Mouse (Mus musculus) liver, embryonic 13.5 days (tissue): Measurements from ENCODE around the gene Adam1b. TPM values are rescaled to one million over a fixed set of nuclear protein-coding genes. Genes with fewer than 3 reads are reported as not detected.

Source experiments
- ATAC-seq: fragments of 200-750 bp; cut with Nextera tagmentation; 2 replicates; pipeline ENCODE4 v1.8.0; 2017; ENCODE audit warnings: low read depth, mild to moderate bottlenecking, moderate number of reproducible peaks, moderate library complexity
- DNase-seq: peaks from one replicate; pipeline ENCODE4 v3.0.0; 2022
- H3K27ac ChIP-seq: fragments of 300-500 bp; sonication (generic); 2 replicates; pipeline ENCODE4 v1.5.1; 2015; ENCODE audit warnings: moderate library complexity, mild to moderate bottlenecking, inconsistent platforms
- H3K27me3 ChIP-seq: fragments of 300-500 bp; sonication (generic); 2 replicates; pipeline ENCODE4 v1.6.1; 2015; ENCODE audit warnings: mild to moderate bottlenecking, inconsistent platforms
- H3K36me3 ChIP-seq: fragments of 300-500 bp; sonication (generic); 2 replicates; pipeline ENCODE4 v1.6.1; 2015; ENCODE audit warnings: mild to moderate bottlenecking, inconsistent platforms
- H3K4me1 ChIP-seq: fragments of 300-500 bp; sonication (generic); replicated peaks from 2 replicates; pipeline ENCODE4 v1.6.1; 2015; ENCODE audit warnings: inconsistent platforms
- H3K4me2 ChIP-seq: fragments of 300-500 bp; sonication (generic); 2 replicates; pipeline ENCODE4 v1.6.1; 2015; ENCODE audit warnings: inconsistent platforms, mild to moderate bottlenecking, moderate library complexity
- H3K4me3 ChIP-seq: fragments of 300-500 bp; sonication (generic); replicated peaks from 2 replicates; pipeline ENCODE4 v1.5.1; 2015; ENCODE audit warnings: mild to moderate bottlenecking, inconsistent platforms
- H3K9ac ChIP-seq: fragments of 300-500 bp; sonication (generic); 2 replicates; pipeline ENCODE4 v1.6.1; 2015; ENCODE audit warnings: mild to moderate bottlenecking, inconsistent platforms
- H3K9me3 ChIP-seq: fragments of 300-500 bp; sonication (generic); replicated peaks from 2 replicates; pipeline ENCODE4 v1.6.1; 2016; ENCODE audit warnings: inconsistent platforms
- WGBS: fragments of 180-500 bp; shearing (Covaris S2); methylation state at CpG from one replicate; pipeline ENCODE4 v1.1.7; 2015; ENCODE audit not compliant: insufficient replicate concordance; 5-methylcytosine and 5-hydroxymethylcytosine counted together
- polyA plus RNA-seq: library from polyadenylated mRNA; unstranded; fragments of >200 nt; fragmentation: Nextera tagmentation; extraction: Ambion mirVana; gene quantifications from 2 replicates; pipeline ENCODE4 v1.2.1, GENCODE M21; 2015

Gene Adam1b
- polyA plus RNA-seq, 1 experiment from 2014 or later, result not detected

- H3K27me3 ChIP-seq, result no peaks in the 10 kb centered on the region
- whole genome bisulfite sequencing, result 38% methylated on average over 4 of the region's 4 CpGs
These were observed 41.7 kb downstream of the Adam1b start for GRCm38 (mm10) chr5:121461339-121462170.

GRCm38 (mm10) chr5:121455510-121456265 is 47.5 kb downstream of the Adam1b start:
- no peaks in the 10 kb centered on the region for H3K27me3 ChIP-seq
- no peak overlapping the region for H3K4me3 ChIP-seq
- H3K4me1 ChIP-seq, result peaks cover 46% of the 10 kb centered on the region
- no peak for ATAC-seq
- H3K36me3 ChIP-seq, result no peaks in the 10 kb centered on the region
- no peak overlapping the region for H3K4me2 ChIP-seq
- 0 out of 2 replicates have a peak overlapping the region, but pooled peaks have one; percentile 16 for H3K9ac ChIP-seq
- peak overlapping the region; percentile 43; the same call in 1 of the 2 replicates for H3K27ac ChIP-seq
- H3K9me3 ChIP-seq, result 0 out of 2 replicates have a peak, but pooled peaks cover 2% of the 10 kb centered on the region
- 51% methylated on average over 9 of the region's 9 CpGs for WGBS
- no peak for DNase-seq

More at GRCm38 (mm10) chr5:121461339-121462170, 41.7 kb downstream of the Adam1b start:
- H3K9me3 ChIP-seq, result 0 out of 2 replicates have a peak, but pooled peaks cover 2% of the 10 kb centered on the region
- peak overlapping the region; percentile 65 for H3K27ac ChIP-seq
- no peak for DNase-seq
- H3K36me3 ChIP-seq, result no peaks in the 10 kb centered on the region
- no peak overlapping the region for H3K4me3 ChIP-seq
- H3K9ac ChIP-seq, result no peak overlapping the region
- H3K4me2 ChIP-seq, result no peak overlapping the region; the same call in 1 of the 2 replicates
- H3K4me1 ChIP-seq, result peaks cover 27% of the 10 kb centered on the region
- peak; percentile 83 for ATAC-seq

- ATAC-seq (no peak), DNase-seq (no peak)
- Histone ChIP-seq H3K9ac (no peak overlapping the region), H3K27me3 (no peaks in the 10 kb centered on the region), H3K4me1 (peaks cover 58% of the 10 kb centered on the region), H3K9me3 (no peaks in the 10 kb centered on the region), H3K4me2 (no peak overlapping the region), H3K4me3 (no peak overlapping the region), H3K27ac (no peak overlapping the region), H3K36me3 (peaks cover 4% of the 10 kb centered on the region)
- 86% methylated on average over 3 of the region's 3 CpGs for WGBS
These were observed 48.8 kb downstream of the Adam1b start for GRCm38 (mm10) chr5:121454503-121454782.

GRCm38 (mm10) chr5:121453743-121454502 is 49.3 kb downstream of the Adam1b start:
- 85% methylated on average over 13 of the region's 13 CpGs for WGBS
- Histone ChIP-seq H3K9me3 (no peaks in the 10 kb centered on the region), H3K4me3 (peak overlapping the region; percentile 93; the same call in 1 of the 2 replicates), H3K4me2 (peak overlapping the region; percentile 97; the same call in 1 of the 2 replicates), H3K36me3 (peaks cover 9% of the 10 kb centered on the region), H3K9ac (peak overlapping the region; percentile 94; the same call in 1 of the 2 replicates), H3K4me1 (peaks cover 62% of the 10 kb centered on the region), H3K27ac (peak overlapping the region; percentile 2; the same call in 1 of the 2 replicates), H3K27me3 (no peaks in the 10 kb centered on the region)
- DNase-seq (no peak), ATAC-seq (no peak)

GRCm38 (mm10) chr5:121452906-121453305 is 50.3 kb downstream of the Adam1b start:
- no peak for DNase-seq
- WGBS, result 7% methylated on average over 9 of the region's 9 CpGs

GRCm38 (mm10) chr5:121452026-121452869 is 51.0 kb downstream of the Adam1b start, which contains the start of gene Erp29:
Gene Erp29, minus strand, starts transcription at chr5:121452506.
- under 1% methylated on average over 93 of the region's 97 CpGs for WGBS
- peak within 1 kb of the TSS; percentile 95 for H3K9ac ChIP-seq
- H3K9me3 ChIP-seq, result no peaks in the 10 kb centered on the region
- H3K4me3 ChIP-seq, result peak within 1 kb of the TSS; percentile 93
- H3K27me3 ChIP-seq, result no peaks in the 10 kb centered on the region
- H3K4me2 ChIP-seq, result peak within 1 kb of the TSS; percentile 97
- H3K27ac ChIP-seq, result peak within 1 kb of the TSS; percentile 96
- ATAC-seq (peak; percentile 92), DNase-seq (peak; percentile 98)
- peaks cover 62% of the 10 kb centered on the region for H3K4me1 ChIP-seq
- peaks cover 25% of the 10 kb centered on the region for H3K36me3 ChIP-seq

More at GRCm38 (mm10) chr5:121452906-121453305, 50.3 kb downstream of the Adam1b start:
- Histone ChIP-seq H3K4me1 (peaks cover 62% of the 10 kb centered on the region), H3K36me3 (peaks cover 19% of the 10 kb centered on the region), H3K27me3 (no peaks in the 10 kb centered on the region), H3K9ac (peak overlapping the region; percentile 94), H3K9me3 (no peaks in the 10 kb centered on the region), H3K4me2 (peak overlapping the region; percentile 97), H3K27ac (peak overlapping the region; percentile 91), H3K4me3 (peak overlapping the region; percentile 93)
- no peak; the same call in 1 of the 2 replicates for ATAC-seq

- ATAC-seq (peak; percentile 53), DNase-seq (peak; percentile 58)
- Histone ChIP-seq H3K27ac (peak within 1 kb of the TSS; percentile 96), H3K9ac (peak within 1 kb of the TSS; percentile 95), H3K36me3 (peaks cover 31% of the 10 kb centered on the region), H3K9me3 (no peaks in the 10 kb centered on the region), H3K4me2 (peak within 1 kb of the TSS; percentile 97), H3K27me3 (no peaks in the 10 kb centered on the region), H3K4me1 (peaks cover 62% of the 10 kb centered on the region), H3K4me3 (peak within 1 kb of the TSS; percentile 93)
- under 1% methylated on average over 17 of the region's 17 CpGs for WGBS
These were observed 51.6 kb downstream of the Adam1b start, which contains the start of gene Tmem116 for GRCm38 (mm10) chr5:121451644-121452025. Gene Tmem116, plus strand, starts transcription at chr5:121451893.

GRCm38 (mm10) chr5:121451203-121451602 is 52.0 kb downstream of the Adam1b start:
- DNase-seq (no peak), ATAC-seq (no peak)
- Histone ChIP-seq H3K4me1 (peaks cover 58% of the 10 kb centered on the region), H3K36me3 (peaks cover 36% of the 10 kb centered on the region), H3K9me3 (no peaks in the 10 kb centered on the region), H3K4me3 (peak overlapping the region; percentile 93), H3K9ac (peak overlapping the region; percentile 95), H3K4me2 (peak overlapping the region; percentile 97), H3K27me3 (no peaks in the 10 kb centered on the region), H3K27ac (peak overlapping the region; percentile 96)
- 4% methylated on average over 8 of the region's 8 CpGs for WGBS

GRCm38 (mm10) chr5:121450476-121450875 is 52.8 kb downstream of the Adam1b start:
- Histone ChIP-seq H3K27me3 (no peaks in the 10 kb centered on the region), H3K9ac (peak overlapping the region; percentile 95), H3K4me1 (peaks cover 50% of the 10 kb centered on the region), H3K9me3 (no peaks in the 10 kb centered on the region), H3K4me2 (peak overlapping the region; percentile 97), H3K4me3 (peak overlapping the region; percentile 93), H3K27ac (peak overlapping the region; percentile 96), H3K36me3 (peaks cover 43% of the 10 kb centered on the region)
- DNase-seq (no peak), ATAC-seq (no peak)
- WGBS, result 78% methylated on average over 9 of the region's 9 CpGs
